Mouse (Mus musculus): ENCODE measurements around the gene Unc13c. TPM values are rescaled to one million over a fixed set of nuclear protein-coding genes. Genes with fewer than 3 reads are reported as not detected.

The Unc13c gene
- total RNA-seq, 1 experiment from 2014 or later = not detected

DNA sequence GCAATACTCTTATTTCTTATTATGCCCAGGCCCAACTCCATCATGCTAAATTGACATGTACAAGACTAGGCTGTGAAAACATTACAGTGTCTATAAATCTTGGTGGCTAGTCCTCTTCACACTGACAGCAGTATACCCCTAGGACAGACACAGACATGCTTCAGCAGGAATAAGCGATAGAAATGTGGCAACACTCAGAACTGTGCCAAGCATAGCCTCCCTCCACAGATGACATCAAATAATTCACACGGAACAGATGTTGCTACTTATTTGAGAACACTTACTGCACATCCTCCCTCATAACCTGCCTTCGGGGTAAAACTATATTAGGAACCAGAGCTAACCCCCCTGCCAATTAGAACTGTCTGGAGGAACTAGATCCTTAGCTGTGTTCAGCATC is 72.6 kb downstream of the Unc13c start:
- no peak for ATAC-seq (replicated peaks; ENCODE audit: insufficient number of reproducible peaks, low FRiP score, low TSS enrichment, poor library complexity, severe bottlenecking)

GRCm38 (mm10) chr9:73883587-73883986 is 85.2 kb downstream of the Unc13c start:
- no peak for ATAC-seq (replicated peaks; ENCODE audit: insufficient number of reproducible peaks, low FRiP score, low TSS enrichment, poor library complexity, severe bottlenecking)

- ATAC-seq (replicated peaks; ENCODE audit: insufficient number of reproducible peaks, low FRiP score, low TSS enrichment, poor library complexity, severe bottlenecking) = no peak
Measured at GRCm38 (mm10) chr9:73883143-73883542, 85.6 kb downstream of the Unc13c start.

DNA sequence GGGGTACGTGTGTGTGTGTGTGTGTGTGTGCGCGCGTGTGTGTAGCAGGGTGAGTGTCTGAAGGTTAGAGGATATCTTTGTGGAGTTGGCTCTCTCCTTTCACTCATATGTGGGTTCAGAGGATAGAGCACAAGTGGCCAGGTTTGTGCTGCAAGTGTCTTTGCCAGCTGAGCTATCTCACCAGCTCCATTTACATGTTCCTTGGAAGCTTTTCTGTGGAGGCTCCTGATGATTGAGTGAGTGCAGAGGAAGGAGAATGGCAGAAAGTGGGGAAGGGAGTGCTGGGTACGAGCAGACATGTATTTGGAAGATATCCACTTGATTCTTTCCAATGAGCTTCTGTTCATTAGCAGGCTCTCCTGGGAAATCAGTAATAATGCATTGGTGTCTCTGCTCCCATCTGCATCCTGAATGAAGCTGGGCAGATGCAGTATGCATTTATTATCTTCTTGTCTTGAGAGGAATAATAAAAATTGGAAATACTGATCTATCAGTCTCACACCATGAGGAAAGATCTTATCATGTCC is 86.3 kb downstream of the Unc13c start:
- ATAC-seq (replicated peaks; ENCODE audit: insufficient number of reproducible peaks, low FRiP score, low TSS enrichment, poor library complexity, severe bottlenecking) = no peak

- ATAC-seq (replicated peaks; ENCODE audit: insufficient number of reproducible peaks, low FRiP score, low TSS enrichment, poor library complexity, severe bottlenecking) = no peak
Measured at GRCm38 (mm10) chr9:73867410-73868067, 101.2 kb downstream of the Unc13c start.

GRCm38 (mm10) chr9:73866666-73867065 is 102.1 kb downstream of the Unc13c start:
- no peak for ATAC-seq (replicated peaks; ENCODE audit: insufficient number of reproducible peaks, low FRiP score, low TSS enrichment, poor library complexity, severe bottlenecking)

DNA sequence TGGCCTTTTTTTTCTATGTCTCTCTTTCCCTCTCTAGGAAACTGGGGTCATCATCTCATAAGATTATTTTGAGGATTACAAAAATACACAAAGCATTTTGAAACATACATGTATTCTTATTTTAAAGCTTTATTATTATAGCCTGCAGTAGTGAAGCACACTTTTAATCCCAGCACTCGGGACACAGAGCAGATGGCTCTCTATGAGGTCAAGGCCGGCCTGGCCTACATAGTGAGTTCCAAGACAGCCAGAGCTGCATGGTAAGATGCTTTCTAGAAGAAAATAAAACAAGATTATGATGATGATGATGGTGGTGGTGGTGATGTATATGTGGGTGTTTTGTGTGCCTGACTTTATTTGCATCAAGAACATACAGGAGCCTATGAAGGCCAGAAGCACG is 109.3 kb downstream of the Unc13c start:
- no peak for ATAC-seq (replicated peaks; ENCODE audit: insufficient number of reproducible peaks, low FRiP score, low TSS enrichment, poor library complexity, severe bottlenecking)

GRCm38 (mm10) chr9:73854281-73854680 is 114.5 kb downstream of the Unc13c start:
- ATAC-seq (replicated peaks; ENCODE audit: insufficient number of reproducible peaks, low FRiP score, low TSS enrichment, poor library complexity, severe bottlenecking) = no peak

DNA sequence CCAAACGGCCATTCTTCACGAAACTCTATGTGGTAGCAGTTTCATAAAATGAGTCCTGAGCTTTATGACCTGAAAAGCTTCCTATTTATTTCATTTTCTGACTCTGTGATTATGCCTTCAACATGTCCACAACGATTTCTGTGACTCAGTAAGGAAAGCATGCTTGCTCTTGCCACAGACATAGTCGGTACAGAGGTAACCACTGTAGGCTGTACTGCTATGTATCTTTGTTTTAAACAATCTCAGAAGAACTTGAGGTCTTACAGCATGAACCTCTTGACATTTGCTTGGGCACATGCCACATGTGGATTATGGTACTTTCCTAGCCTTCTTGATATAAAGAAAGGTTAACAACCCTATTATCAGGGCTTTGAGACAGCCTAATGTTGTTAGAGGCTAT is 162.1 kb downstream of the Unc13c start:
- no peak for ATAC-seq (replicated peaks; ENCODE audit: insufficient number of reproducible peaks, low FRiP score, low TSS enrichment, poor library complexity, severe bottlenecking)

DNA sequence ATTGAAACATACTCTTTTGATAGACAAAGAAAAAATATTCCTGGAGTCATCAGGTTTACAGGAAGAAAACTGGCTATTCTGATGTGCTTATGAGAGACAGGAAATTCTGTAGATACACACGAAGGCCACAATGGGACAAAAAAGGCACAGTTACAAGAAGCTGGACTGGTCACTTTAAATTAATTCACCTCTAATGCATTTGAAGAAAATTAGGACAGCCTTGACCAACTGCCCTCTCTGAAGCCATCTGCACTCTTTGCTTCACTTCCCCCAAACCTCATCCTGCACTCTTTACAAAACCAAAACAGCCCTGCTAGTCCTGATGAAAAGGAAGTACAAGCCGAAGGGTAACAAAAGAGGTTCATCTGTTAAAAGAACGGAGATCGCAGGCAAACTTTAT is 194.2 kb downstream of the Unc13c start:
- no peak for ATAC-seq (replicated peaks; ENCODE audit: insufficient number of reproducible peaks, low FRiP score, low TSS enrichment, poor library complexity, severe bottlenecking)

DNA sequence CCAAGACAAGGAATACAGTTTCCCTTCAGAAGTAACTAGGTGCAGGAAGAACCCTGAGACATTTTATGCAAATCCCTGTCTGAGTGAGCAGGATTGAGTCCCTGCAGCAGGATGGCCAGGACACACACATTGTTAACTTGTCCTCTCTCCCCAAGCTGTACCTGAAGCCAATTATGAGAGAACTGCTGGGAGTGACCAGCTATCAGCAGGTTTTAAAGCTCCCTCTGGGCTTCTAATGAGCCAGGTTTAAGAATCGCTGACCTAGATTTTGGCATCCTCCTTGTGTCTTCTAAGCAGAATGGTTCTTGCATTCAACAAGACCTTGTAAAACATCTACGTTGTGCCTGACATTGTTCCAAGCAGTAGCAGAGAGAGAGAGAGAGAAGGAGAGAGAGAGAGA is 213.6 kb downstream of the Unc13c start:
- no peak for ATAC-seq (replicated peaks; ENCODE audit: insufficient number of reproducible peaks, low FRiP score, low TSS enrichment, poor library complexity, severe bottlenecking)

GRCm38 (mm10) chr9:73753480-73753879 is 215.3 kb downstream of the Unc13c start:
- ATAC-seq (replicated peaks; ENCODE audit: insufficient number of reproducible peaks, low FRiP score, low TSS enrichment, poor library complexity, severe bottlenecking) = no peak

GRCm38 (mm10) chr9:73751344-73751743 is 217.4 kb downstream of the Unc13c start:
- ATAC-seq (replicated peaks; ENCODE audit: insufficient number of reproducible peaks, low FRiP score, low TSS enrichment, poor library complexity, severe bottlenecking) = no peak

- ATAC-seq (replicated peaks; ENCODE audit: insufficient number of reproducible peaks, low FRiP score, low TSS enrichment, poor library complexity, severe bottlenecking) = no peak
Measured at GRCm38 (mm10) chr9:73734446-73734845, 234.3 kb downstream of the Unc13c start.

- no peak for ATAC-seq (replicated peaks; ENCODE audit: insufficient number of reproducible peaks, low FRiP score, low TSS enrichment, poor library complexity, severe bottlenecking)
Measured at GRCm38 (mm10) chr9:73725717-73726662, 242.8 kb downstream of the Unc13c start.

- ATAC-seq (replicated peaks; ENCODE audit: insufficient number of reproducible peaks, low FRiP score, low TSS enrichment, poor library complexity, severe bottlenecking) = no peak
Measured at GRCm38 (mm10) chr9:73724776-73725175, 244.0 kb downstream of the Unc13c start.

- ATAC-seq (replicated peaks; ENCODE audit: insufficient number of reproducible peaks, low FRiP score, low TSS enrichment, poor library complexity, severe bottlenecking) = no peak
Measured at GRCm38 (mm10) chr9:73713508-73713907, 255.3 kb downstream of the Unc13c start.

- no peak for ATAC-seq (replicated peaks; ENCODE audit: insufficient number of reproducible peaks, low FRiP score, low TSS enrichment, poor library complexity, severe bottlenecking)
Measured at GRCm38 (mm10) chr9:73697103-73697502, 271.7 kb downstream of the Unc13c start.

GRCm38 (mm10) chr9:73681580-73681979 is 287.2 kb downstream of the Unc13c start:
- no peak for ATAC-seq (replicated peaks; ENCODE audit: insufficient number of reproducible peaks, low FRiP score, low TSS enrichment, poor library complexity, severe bottlenecking)

All from monocyte, adult 5-6 weeks (primary cell).